Mouse (Mus musculus) layer of hippocampus, postnatal 14 days (tissue): ENCODE measurements at regions not wholly inside any gene's neighbourhood (a gene's known extent, or its start where the extent isn't known, plus 50 kb on each side); places are given as distances from the start of the nearest gene placed in this dataset.

ENCODE experiments used
- DNase-seq, 2 experiments: peaks; one replicate each; pipeline ENCODE4 v3.0.0; 2021 to 2022; ENCODE audit warnings: low spot score in 2 of 2, mixed read lengths in 1 of 2

- no peak for DNase-seq
These were observed 121.0 kb upstream of the Slitrk5 start for GRCm38 (mm10) chr14:111553891-111554290.

DNA sequence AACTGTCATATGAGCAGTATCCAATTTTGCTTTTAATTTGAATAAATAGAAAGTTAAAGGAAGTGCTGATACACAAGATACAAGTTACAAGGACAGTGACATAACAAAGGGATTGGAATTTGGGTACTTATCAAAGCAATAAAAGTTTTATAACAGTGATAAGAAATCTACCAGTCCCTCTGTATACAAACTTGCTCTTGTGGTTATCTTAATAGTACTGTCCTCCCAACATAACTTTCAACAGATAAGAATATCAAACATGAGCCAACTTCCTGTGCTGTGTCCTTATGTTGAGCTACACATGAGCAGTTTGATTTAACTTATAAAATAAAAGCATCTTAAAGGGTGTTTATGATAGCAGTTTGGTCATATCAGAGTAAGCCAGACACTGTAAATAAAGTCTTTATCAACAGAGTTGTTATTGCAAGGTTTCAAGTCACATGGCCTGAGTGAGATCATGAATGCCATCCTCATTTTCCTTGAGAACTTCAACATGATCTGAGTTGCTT lies 105.5 kb upstream of the Slitrk5 start:
- no peak for DNase-seq

DNA sequence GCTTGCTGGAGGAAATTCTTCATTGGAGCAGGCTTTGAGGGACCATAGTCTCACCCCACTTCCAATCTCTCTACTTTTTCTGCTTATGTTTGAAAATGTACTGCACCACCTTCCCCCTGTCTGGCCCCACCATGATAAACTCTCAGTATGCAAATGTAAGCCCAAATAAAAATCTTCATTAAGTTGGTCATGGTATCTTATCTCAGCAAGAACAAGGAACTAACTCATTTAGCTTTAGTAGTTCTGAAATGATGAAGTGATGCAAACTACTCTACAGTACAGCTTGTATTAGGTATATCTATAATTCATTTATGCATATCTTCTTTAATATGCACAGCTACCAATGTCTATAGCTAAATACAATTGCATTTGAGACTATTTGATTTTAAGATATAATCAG lies 97.4 kb upstream of the Slitrk5 start:
- DNase-seq: no peak

DNA sequence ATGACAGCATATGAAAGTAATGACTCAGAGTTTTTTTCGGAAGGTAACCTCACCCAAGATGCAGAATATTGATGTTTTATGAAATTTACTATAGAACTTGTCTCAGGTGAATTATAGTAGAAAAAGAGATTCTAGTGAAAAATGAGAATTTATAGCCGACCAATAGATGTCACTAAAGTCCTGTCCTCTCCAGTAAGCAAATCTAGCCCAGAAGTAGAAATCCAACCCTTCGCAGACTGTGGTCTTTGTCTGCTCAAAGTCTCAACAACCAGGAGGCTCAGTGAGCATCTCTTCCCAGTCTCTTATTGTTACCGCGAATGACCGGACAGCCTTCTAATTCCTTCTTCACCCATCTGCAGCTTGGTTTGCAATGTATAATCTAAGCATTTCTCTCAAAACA lies 91.8 kb upstream of the Slitrk5 start:
- DNase-seq: peak in 1 of 2 experiments; percentile 27

- peak in 1 of 2 experiments; percentile 6 for DNase-seq
These were observed 58.1 kb upstream of the Slitrk5 start for GRCm38 (mm10) chr14:111616824-111617223.

DNA sequence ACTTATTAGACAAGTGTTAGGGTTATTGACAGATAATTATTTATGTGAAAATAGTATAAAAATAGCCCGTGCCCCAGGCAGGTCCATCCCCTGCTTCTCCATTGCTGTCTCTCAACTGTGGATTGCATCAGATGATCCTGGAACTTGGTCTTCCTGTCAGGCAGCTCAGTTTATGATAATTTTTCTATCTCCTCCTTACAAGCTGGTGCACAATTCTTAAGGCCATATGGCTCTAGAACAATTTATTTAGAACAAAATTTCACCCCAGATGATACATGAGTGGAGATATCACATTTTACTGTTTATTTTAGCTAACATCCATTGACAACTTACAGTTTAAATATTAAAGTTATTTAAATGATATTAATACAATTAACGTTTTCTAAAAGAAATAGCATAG lies 54.1 kb upstream of the Slitrk5 start:
- peak in 1 of 2 experiments; percentile 68 for DNase-seq
